Mouse (Mus musculus): ENCODE data around the gene Wdr31. TPM values are rescaled to one million over a fixed set of nuclear protein-coding genes. Genes with fewer than 3 reads are reported as not detected.
A peak's percentile ranks its signal among the peaks of the same experiment; 100 is the strongest.

The Wdr31 gene
- polyA plus RNA-seq, 1 experiment, result 8.0 TPM

DNA sequence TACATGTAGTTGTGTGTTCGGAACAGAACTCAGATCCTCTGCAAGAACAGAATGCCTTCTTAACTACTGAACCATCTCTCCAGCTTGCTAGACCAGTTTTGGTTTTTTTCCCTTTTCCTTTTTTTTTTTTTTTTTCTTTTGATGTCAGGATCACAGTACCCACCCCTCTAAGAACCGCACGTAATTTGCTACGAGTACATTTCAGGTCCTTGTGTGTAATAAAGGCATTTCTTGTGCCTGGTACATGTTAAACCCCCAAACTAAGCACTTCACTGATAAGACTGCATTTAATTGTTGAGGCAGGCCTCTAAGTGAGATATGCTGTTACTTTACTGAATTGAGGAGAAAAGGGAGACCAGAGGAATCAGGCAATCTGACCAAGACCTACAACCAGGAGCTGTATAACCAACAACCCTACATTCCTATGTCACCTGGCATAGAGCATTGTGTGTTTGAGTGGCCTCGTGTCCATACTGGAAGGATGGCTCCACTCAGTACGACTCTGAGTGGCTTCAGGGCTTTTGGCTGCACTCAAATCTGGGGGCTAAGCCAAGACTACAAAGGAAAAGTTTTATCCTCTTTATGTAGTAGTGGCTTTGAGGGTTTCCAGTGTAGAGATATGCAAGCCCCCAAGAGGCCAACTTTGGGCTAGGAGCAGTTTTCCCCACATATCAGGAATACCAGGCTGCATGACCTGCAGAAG lies 7.0 kb upstream of the Wdr31 start:
- no peak for TF ChIP-seq CTCF (IDR thresholded peaks at IDR 0.05; ENCODE audit: borderline replicate concordance, extremely low read depth, insufficient read depth, insufficient read length)
- TF ChIP-seq POLR2A (IDR thresholded peaks at IDR 0.05; ENCODE audit: borderline replicate concordance, extremely low read depth, insufficient read depth, insufficient read length, poor library complexity, severe bottlenecking), result no peak
- no peak for DNase-seq (ENCODE audit: low read depth)

DNA sequence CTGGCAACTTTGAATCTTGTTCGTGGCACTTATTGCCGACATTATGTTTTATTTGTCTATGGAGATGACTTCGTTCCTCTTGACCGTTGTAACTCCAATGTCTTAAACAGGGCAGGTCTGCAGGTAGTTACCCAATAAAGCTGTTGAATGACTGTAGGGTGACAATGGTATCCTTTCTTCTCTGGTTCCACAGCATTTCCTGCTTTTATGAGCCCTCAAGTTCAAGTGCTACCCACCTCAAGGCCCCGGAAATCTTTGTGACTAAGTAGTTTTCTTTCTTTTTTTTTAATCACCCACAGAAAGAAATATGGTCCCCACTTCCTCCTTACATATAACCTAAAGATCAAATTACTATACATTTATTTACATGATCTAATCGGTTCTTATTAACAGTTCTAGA lies 5.1 kb upstream of the Wdr31 start:
- no peak for DNase-seq (ENCODE audit: low read depth)
- TF ChIP-seq CTCF (IDR thresholded peaks at IDR 0.05; ENCODE audit: borderline replicate concordance, extremely low read depth, insufficient read depth, insufficient read length) (no peak), POLR2A (IDR thresholded peaks at IDR 0.05; ENCODE audit: borderline replicate concordance, extremely low read depth, insufficient read depth, insufficient read length, poor library complexity, severe bottlenecking) (no peak)

DNA sequence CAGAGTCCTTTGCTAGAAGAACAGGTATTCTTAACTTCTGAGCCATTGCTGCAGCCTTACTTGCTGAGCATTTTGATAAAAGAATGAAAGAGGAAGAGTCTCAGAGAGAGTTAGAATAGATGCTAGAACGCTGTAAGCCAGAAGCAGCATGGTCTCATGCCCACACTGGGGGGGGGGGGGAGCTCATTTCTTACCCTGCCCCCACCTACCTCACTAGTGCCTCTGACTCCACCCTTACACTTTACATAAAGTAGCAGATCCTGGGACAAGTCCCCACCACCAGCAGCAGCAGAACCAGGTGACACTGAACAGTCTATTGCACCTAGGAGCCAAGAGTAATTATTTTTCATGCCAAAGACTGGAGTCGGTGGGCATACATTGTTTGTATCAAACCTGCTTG lies 4.4 kb upstream of the Wdr31 start:
- no peak for TF ChIP-seq POLR2A (IDR thresholded peaks at IDR 0.05; ENCODE audit: borderline replicate concordance, extremely low read depth, insufficient read depth, insufficient read length, poor library complexity, severe bottlenecking)
- TF ChIP-seq CTCF (IDR thresholded peaks at IDR 0.05; ENCODE audit: borderline replicate concordance, extremely low read depth, insufficient read depth, insufficient read length), result no peak
- DNase-seq (ENCODE audit: low read depth), result no peak

DNA sequence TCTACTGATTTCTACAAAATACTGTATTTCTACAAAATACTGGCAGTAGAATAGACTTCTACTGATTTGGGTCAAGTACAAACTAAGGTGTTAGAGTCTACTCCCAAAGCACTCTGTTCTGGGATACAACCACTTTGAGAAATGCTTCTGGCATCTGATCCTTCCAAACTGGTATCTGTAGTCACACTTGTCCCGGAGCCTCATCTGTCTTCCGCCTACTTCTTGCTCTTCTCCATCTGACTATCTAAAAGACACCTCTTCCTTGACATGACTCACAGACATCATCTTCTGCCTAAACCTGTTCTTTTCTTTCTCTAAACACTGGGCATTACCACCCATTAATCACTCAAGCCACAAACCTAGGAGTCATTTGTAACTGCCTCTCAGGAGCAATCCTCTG lies 1.4 kb upstream of the Wdr31 start:
- no peak for TF ChIP-seq POLR2A (IDR thresholded peaks at IDR 0.05; ENCODE audit: borderline replicate concordance, extremely low read depth, insufficient read depth, insufficient read length, poor library complexity, severe bottlenecking)
- TF ChIP-seq CTCF (IDR thresholded peaks at IDR 0.05; ENCODE audit: borderline replicate concordance, extremely low read depth, insufficient read depth, insufficient read length), result no peak
- no peak for DNase-seq (ENCODE audit: low read depth)

DNA sequence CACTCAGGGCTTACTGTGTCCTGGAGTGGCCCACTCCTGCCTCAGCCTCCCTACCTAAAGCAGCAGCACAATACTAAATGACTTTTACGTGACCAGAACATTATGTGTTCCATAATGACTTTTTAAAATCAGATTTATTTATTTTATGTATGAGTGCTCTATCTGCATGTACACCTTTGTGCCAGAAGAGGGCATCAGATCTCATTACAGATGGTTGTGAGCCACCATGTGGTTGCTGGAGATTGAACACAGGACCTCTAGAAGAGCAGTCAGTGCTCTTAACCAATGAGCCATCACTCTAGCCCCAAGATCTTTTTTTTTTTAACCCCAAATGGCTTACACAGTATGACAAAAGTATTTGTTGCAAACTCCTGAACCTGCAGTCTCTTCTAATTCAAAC lies 2.5 kb downstream of the Wdr31 start:
- no peak for TF ChIP-seq CTCF (IDR thresholded peaks at IDR 0.05; ENCODE audit: borderline replicate concordance, extremely low read depth, insufficient read depth, insufficient read length)
- TF ChIP-seq POLR2A (IDR thresholded peaks at IDR 0.05; ENCODE audit: borderline replicate concordance, extremely low read depth, insufficient read depth, insufficient read length, poor library complexity, severe bottlenecking), result no peak

DNA sequence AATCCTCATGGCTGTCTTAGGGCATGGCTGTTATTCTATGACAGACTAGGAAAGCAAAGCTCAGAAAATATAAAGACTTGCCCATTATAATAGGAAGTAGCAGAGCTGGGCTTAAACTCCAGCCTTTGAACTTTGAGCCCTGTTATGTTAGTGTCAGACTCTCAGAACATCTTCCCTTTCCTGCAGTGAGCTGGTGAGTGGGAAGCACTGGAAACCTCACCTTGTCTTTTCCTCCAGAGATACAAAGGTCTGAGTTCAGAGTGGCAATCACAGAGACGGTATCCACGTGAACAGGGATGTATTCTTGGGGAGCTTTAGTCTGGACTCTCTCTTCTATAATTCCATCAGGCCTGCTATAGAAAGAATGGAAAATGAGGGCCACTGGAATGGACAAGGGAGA lies 7.6 kb downstream of the Wdr31 start:
- TF ChIP-seq POLR2A (IDR thresholded peaks at IDR 0.05; ENCODE audit: borderline replicate concordance, extremely low read depth, insufficient read depth, insufficient read length, poor library complexity, severe bottlenecking) (no peak), CTCF (IDR thresholded peaks at IDR 0.05; ENCODE audit: borderline replicate concordance, extremely low read depth, insufficient read depth, insufficient read length) (no peak)
- no peak for DNase-seq (ENCODE audit: low read depth)

More for the DNA sequence above, 2.5 kb downstream of the Wdr31 start:
- DNase-seq (ENCODE audit: low read depth), result no peak

DNA sequence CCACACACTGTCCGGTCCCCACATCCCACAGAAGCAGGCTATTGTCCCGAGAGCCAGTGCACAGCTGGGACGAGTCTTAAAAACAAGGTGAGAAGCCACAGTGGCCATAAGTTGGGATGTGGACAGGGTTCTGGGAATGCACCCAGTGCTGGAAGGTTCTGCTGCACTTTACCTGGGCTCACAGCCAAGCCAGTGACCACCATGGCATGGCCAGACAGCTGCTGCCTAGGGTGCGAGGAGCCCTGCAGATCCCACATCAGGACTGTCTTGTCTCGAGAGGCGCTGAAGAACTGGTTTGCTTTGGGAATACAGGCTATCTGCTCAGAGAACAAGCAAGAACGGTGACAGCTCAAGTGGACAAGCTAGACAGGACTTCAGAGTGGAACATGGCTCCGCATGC lies 10.3 kb downstream of the Wdr31 start:
- DNase-seq (ENCODE audit: low read depth), result no peak

DNA sequence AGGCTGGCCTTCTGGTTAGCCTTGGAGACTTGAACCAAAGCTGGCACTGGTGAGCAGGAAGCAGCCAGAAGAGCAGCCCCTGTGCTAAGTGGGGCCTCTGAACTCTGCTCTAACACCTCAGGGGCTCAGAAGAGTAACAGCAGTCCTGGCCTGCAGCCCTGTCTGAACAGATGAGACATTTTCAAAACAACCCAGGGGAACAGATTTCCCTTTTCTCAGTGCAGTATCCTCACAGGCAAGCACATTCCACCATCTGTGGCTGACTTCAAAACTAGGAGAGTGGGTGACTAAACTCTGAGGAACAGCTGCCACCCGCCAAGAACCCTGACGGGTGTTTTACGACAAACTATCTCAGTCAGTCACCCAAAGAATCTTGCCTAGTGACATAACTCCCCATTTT lies 11.6 kb downstream of the Wdr31 start:
- peak; percentile 70 for DNase-seq (ENCODE audit: low read depth)
- TF ChIP-seq POLR2A (IDR thresholded peaks at IDR 0.05; ENCODE audit: borderline replicate concordance, extremely low read depth, insufficient read depth, insufficient read length, poor library complexity, severe bottlenecking) (no peak), CTCF (IDR thresholded peaks at IDR 0.05; ENCODE audit: borderline replicate concordance, extremely low read depth, insufficient read depth, insufficient read length) (no peak)

More for the DNA sequence above, 10.3 kb downstream of the Wdr31 start:
- no peak for TF ChIP-seq CTCF (IDR thresholded peaks at IDR 0.05; ENCODE audit: borderline replicate concordance, extremely low read depth, insufficient read depth, insufficient read length)
- TF ChIP-seq POLR2A (IDR thresholded peaks at IDR 0.05; ENCODE audit: borderline replicate concordance, extremely low read depth, insufficient read depth, insufficient read length, poor library complexity, severe bottlenecking), result no peak

DNA sequence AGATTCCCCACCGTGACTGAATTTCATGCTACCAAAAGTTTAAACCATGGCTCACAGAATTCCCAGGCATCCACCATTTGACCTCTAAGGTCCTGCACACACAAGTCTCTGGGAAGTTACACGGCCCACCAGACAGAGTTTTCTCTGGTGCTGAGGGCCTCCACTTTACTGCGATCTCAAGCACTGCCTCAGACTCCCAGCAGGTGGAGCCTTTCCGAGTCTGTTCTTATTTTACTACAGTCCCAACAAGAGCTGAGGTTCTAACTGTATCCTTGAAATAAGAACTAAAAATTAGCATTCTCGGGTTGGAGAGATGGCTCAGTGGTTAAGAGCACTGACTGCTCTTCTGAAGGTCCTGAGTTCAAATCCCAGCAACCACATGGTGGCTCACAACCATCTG lies 15.7 kb downstream of the Wdr31 start:
- TF ChIP-seq CTCF (IDR thresholded peaks at IDR 0.05; ENCODE audit: borderline replicate concordance, extremely low read depth, insufficient read depth, insufficient read length) (peak; percentile 63; the same call in 1 of the 2 replicates), POLR2A (IDR thresholded peaks at IDR 0.05; ENCODE audit: borderline replicate concordance, extremely low read depth, insufficient read depth, insufficient read length, poor library complexity, severe bottlenecking) (no peak)
- DNase-seq (ENCODE audit: low read depth), result peak; percentile 45

DNA sequence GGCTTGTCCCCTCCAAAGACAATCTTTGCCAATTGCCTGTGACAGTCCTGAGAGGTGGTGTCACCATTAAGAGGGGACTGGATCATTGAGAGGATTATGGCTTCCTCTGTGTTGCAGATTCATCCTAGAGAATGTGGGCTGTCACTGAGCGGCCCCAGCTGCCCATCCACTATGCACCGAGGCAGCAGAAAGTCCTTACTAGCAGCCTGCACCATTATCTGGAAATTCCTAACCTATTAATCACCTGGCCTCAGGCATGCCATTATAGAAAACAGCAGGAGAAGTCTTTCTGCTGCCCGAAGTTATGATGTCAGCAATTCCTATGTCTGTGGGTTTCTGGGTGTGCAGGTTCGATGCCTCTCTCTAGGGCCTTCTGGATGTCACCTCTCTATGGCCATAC lies 29.7 kb downstream of the Wdr31 start:
- DNase-seq (ENCODE audit: low read depth), result no peak
- TF ChIP-seq CTCF (IDR thresholded peaks at IDR 0.05; ENCODE audit: borderline replicate concordance, extremely low read depth, insufficient read depth, insufficient read length) (no peak), POLR2A (IDR thresholded peaks at IDR 0.05; ENCODE audit: borderline replicate concordance, extremely low read depth, insufficient read depth, insufficient read length, poor library complexity, severe bottlenecking) (no peak)

DNA sequence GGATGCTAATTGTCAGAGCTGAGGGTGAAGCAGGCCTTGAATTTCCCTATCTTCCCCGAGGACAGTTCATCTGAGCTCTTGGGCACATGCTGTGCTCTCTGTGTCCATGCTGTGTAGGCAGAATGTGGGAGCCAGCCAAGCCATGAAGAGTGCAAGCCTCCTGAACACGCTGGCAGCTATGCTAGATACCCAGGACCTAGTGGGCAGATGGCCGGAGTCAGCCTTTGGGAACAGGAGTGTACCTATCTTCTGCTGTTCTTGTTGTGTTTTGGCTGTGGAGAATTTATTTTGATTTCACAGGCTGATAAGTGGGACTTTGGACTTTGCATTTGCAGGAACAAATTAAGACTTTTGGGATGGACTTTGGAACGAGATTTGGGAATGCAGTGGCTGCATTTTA lies 30.2 kb downstream of the Wdr31 start:
- TF ChIP-seq CTCF (IDR thresholded peaks at IDR 0.05; ENCODE audit: borderline replicate concordance, extremely low read depth, insufficient read depth, insufficient read length) (no peak), POLR2A (IDR thresholded peaks at IDR 0.05; ENCODE audit: borderline replicate concordance, extremely low read depth, insufficient read depth, insufficient read length, poor library complexity, severe bottlenecking) (no peak)

DNA sequence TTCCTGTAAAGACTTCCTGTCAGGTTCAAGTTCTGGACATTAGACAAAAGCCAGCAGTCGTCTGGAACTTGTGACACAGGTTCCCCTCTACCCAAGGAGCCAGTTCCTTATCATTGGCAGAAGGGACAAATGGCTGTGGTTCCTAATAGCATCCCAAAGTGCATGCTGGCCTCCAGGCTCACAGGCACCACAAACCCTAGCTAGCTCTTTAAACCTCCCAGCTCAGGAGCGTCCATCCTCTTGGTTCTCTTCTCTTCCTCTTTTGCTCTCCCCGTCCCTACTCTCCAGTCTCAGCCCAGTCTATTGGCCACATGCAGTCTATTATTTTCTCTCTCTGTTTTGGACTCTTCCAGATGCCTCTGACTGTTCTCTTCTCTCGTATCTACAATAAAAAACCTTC lies 30.9 kb downstream of the Wdr31 start:
- no peak for DNase-seq (ENCODE audit: low read depth)
- TF ChIP-seq POLR2A (IDR thresholded peaks at IDR 0.05; ENCODE audit: borderline replicate concordance, extremely low read depth, insufficient read depth, insufficient read length, poor library complexity, severe bottlenecking) (no peak), CTCF (IDR thresholded peaks at IDR 0.05; ENCODE audit: borderline replicate concordance, extremely low read depth, insufficient read depth, insufficient read length) (no peak)

More for the DNA sequence above, 30.2 kb downstream of the Wdr31 start:
- no peak for DNase-seq (ENCODE audit: low read depth)

Measured in brain, embryonic 14.5 days (tissue).